Mouse (Mus musculus) B cell, adult 2 months (primary cell): ENCODE measurements at regions not wholly inside any gene's neighbourhood (a gene's known extent, or its start where the extent isn't known, plus 50 kb on each side); places are given as distances from the start of the nearest gene placed in this dataset.
A peak's percentile ranks its signal among the peaks of the same experiment; 100 is the strongest.

Experiments
- DNase-seq, 2 experiments: peaks; one replicate each; pipeline ENCODE4 v3.0.0; 2022

DNA sequence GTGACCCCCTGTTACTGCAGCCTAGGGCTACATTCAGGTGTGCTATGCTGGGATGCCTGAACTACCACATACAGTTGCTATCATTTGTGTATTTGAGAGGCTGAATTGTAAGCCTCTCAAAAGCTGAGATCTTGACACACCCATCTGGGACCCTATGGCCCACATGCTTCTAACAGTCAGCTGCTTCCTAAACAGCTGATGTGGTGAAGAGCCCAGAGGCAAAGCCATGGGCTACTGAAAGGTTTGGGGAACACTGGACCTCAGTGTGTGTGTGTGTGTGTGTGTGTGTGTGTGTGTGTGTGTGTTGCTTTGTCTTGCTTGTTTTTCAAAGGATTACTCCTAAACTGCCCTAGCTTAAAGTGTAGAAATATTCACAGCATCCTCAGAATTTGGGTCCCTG is 75.0 kb downstream of the Lbh start:
- DNase-seq: no peak

DNA sequence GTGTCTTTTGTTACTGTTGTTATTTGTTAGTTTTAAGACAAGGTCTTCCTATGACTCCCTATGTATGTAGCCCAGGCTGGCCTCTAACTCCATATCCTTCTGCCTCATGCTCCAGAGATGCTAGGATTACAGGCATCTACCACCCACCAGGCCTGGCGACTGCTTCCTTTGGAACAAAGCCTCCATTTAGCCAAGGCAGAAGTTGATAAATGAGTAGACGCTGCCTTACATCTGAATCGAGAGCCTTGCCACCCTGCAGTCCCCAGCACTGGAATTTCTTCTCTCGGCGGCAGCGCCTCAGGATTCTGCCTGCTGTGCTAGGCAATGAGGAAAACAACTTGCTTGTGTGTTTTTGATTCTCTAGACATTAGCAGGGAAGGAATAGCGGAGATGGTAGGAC is 75.5 kb downstream of the Lbh start:
- DNase-seq: no peak

DNA sequence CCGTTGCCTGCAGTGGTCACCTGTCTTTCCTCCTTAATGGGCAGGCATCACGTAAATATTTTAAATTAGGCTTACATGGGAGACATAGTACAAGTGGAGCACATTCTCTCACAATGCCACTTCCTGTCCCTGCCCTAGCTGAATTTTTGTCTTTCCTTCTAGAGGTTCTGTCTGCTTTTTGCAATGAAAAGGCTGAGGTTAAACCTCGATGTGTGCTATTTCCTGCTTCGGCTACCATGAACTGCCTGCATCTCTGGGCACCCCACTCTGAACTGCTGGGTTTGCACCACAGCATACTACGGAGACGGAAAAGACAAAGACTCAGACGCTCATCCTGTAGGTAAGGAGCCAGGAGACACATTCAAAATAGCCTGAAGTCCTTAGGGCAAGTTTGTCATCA is 78.4 kb downstream of the Lbh start:
- no peak for DNase-seq

DNA sequence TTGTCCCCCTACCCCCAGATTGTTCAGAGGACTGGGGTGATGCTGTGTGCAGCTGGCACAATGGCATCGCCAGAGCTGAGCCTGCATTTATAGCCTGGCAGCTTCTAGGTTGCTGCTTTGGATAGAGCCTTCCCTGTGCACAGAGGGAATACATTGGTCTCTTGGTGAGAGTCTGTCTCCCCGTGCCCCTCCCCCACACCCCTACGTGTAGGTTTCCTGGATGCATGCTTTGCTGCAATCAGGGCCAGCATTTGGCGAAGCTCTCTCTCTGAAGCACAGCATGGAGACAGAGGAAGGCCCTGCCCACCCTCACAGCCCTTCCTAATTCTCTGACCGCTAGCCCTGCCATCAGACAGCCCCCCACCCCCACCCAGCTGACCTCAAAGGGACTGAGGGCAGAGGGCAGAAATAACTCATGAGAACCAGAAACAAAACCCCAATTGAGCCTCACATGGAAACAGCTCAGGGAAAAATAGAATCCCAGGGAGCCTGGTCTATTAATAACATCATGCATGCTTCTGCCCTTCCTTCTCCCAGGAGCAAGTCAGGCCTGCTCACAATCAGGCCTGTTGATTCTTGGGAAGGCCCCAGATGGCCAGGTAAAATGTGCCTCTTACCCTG is 79.3 kb downstream of the Lbh start:
- no peak for DNase-seq

DNA sequence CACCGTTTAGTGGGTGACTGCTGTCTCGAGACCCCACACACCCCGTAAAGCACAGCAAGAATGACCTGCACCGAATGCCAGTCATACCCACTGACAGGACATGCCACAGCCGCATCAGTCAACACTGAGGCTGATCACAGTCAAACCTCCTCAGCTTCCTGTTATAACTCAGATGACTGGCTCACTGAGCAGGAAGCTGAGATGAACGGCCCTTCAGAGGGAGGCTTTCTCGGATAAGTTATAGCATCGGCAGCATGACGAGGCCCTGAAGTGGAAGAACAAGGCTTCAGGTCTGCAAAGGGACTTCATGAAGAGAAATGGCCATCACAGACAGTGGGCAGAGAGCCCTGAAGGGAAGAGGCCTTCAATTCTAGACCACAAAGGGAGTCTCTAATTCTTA is 87.0 kb downstream of the Lbh start:
- DNase-seq: peak; percentile 62 to 66

DNA sequence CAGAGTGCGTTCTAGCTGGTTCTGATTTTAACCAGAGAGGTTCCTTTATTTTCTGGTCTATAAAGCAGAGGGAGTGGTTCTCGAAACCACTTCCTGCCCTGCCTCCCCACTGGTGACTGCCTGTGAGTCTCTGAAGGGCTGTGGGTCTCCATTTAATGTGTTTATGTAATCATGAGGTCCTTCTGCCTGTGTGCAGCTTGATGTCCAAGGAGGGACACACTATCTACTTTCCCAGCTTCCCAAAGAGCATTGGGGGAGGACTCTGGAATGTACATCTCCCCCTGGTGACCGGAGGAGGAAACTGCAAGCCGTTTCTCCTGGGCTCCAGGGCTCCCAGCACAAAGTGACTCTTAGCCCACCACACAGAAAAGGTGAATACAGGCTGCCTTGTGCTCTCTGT is 90.8 kb downstream of the Lbh start:
- DNase-seq: peak; percentile 76 to 81

DNA sequence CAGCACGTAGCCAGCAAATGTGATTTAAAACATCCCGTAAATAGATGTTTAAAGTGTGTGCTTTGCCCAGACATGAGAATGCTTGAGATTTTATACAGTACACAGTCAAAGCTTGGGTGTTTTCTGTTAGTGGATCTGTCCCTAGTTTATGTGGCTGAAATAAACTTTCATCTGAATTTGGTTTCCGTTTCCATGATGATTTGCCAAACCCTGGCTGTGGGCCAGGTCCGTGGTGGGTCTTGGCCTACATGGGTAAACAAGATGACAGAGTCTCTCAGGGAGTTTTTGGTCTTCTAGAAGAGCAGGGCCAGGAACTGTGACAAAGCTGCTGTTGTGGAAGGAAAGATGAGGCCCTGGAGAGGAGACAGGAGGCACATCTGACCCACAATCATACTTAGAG is 91.9 kb downstream of the Lbh start:
- peak; percentile 39 to 50 for DNase-seq

DNA sequence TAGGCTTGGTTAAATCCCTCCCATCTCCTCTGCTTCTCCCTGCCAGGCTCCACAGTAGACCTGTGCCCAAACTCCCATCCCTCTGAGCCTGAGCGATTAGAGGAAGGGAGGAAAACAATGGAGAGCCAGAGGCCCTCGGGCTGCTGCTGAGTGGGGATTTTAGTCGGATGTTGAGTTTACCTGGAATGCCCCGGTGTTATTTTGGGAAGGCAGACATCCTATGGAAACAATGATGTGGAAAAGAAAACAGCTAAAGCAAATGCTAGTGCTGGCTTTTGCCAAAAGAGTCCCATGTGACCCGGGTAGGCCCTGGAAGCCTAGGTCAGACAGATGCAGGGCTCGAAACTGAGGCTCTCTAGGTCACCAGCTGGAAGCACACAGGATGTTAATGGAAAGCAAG is 94.3 kb downstream of the Lbh start:
- no peak for DNase-seq

DNA sequence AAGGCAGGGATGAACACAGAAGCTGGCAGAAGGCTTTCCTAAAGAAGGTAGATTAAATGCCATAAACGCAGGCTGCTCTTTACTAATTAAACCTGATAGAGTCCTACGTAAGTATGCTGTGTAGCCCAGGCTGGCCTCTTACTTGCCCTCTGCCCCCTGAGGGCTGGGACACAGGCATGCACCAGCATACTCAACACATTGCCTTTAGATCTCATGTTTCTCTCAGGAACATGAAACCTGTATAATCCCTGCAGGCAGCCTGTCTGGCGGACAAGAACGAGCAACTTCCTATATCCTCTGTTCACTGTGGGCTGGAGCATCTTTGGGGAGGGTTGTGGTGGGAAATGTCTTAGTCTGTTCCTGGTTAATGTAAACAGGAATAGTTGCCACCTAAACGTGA is 94.8 kb upstream of the Lclat1 start:
- no peak for DNase-seq

DNA sequence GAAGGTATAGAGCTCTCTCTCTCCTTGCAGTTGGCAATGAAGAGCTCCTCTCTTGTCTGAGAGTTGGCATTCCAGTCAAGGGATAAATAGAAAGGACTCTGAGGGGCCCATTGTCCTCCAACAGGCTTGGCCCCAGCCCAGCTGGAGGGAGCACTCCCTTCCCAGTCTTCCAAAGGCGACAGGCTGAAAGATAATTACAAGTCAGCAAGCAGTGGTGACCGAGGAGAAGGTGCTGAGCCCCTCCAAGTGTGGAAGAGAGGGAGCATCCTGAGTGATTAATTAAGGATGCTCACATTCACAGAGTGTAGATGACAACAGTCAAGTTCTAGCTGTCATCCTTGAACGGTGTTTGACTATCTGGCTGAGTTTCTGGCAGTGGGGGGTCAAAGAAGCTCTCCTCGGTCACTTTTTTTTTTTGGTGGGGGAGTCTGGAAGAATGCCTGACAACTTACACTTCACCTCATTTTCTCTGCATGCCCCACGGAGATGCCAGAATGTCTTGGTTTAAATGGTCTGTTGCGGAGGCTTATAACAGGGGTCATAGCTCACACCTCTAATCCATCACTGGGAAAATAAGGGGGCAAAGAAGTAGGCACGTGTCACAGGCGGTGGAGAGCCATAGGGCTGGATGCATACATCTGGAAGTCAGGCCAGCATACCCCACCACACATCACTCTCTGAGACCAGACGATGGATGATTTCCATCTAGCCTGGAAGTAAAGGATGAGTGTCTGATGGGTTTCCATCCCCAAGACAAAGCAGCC is 93.5 kb upstream of the Lclat1 start:
- DNase-seq: no peak

DNA sequence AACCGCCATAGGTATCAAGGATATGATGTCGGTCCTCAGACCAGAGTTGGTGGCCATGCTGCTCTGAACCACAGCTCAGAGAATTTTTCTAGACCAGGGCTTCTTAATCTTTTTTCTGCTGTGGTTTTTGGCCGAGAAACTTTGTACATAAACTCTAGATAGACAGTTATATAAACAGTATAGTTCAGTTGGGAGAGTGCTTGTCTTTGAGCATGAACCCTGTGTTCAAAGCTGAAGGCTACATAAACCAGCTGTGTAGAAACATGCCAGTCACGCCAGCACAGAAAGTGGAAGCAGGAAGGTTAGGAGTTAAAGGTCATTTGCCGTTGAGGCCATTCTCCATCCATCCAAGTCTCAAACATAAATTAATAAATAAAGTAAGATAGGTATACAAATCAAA is 90.6 kb upstream of the Lclat1 start:
- DNase-seq: no peak

DNA sequence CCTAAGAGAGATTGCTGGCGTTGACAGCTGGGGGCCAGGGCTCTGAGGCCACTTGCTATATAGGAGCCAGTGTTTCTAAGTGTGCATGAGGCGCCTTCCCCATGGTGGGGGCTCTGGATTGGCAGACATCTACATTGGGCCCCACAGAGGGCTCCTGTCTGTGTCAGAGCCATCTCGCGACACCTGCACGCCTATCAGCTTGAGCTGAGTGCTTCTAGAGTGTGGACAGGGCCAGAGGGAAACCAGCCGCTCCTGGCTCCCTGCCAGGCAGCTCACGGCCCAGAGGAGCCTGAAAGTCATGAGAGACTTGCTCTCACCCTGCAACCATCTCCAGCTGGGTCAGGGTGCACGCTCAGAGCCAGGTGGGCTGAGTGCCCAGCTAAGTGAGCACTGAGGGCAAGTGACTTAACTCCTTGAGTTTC is 85.1 kb upstream of the Lclat1 start:
- DNase-seq: peak; percentile 32 to 43

DNA sequence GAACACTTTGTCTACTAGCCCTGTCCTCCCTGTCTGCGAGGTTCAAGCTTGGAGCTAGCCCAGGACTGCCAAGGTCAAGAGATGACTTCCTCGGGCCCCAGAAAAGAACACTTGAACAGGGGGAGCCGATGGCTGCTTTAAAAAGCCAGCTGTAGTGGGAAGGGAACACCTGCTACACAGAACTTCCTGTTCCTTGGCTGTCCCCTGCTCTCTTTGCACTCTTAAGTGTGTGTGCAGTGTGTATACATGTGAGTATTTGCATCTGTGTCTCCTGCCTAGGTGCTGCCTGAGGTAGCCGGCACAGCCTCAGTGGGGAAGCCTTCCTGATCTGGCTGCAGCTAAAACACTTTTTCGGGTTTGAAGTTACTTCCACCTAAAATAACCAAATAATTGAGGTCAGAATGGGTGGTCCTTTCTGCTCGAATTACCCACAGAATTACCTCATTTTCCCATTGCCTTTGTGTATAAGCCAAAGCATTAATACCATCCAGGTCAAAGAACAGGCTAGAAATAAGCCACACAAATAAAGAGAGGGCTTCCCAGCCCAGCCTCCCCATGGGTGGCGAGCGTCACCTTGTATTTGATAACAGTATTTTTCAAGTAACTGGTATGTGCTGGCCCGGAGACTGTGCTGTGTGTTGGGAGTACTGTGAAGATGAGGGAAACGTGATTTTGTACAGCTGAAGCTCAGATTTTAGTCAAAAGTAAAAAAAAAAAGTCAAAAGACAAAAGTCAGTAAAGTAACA is 84.2 kb upstream of the Lclat1 start:
- peak; percentile 44 to 45 for DNase-seq

DNA sequence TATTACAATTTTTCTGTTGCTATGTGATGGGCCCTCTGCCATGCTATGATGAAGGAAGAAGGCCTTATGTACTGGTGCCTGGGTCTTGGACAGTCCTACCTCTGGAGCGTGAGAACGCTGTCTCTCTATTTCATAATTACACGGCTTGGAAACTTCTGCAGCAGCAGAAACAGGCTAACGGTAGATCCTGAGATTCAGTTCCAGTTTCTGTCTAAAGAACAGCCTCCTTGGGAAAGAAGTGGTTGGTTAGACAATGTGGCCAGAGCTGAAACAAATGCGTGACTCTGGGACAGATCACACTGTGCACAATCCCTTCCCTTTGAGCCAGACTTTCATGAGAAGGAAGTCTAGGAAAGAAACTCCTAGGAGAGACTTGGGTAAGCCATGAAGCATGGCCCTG is 80.7 kb upstream of the Lclat1 start:
- DNase-seq: no peak

DNA sequence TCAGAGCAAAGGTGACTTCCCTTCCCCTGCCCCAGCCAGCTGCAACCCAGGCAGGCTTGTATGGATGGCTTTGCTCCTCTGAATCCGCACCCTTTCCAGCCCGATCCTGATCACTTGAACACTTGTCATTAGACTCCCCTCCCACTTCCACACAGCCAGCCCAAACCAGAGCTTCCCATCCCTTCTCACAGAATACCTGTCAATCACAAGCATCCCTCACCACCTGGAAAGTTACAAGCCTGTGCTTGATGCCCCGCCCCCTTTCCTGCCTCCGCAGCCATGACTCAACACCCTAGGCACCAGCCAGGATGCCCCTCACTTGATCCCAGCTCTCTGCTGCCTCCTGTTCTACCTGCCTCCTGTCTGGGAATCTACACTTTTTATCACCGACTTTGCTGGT is 76.0 kb upstream of the Lclat1 start:
- no peak for DNase-seq

DNA sequence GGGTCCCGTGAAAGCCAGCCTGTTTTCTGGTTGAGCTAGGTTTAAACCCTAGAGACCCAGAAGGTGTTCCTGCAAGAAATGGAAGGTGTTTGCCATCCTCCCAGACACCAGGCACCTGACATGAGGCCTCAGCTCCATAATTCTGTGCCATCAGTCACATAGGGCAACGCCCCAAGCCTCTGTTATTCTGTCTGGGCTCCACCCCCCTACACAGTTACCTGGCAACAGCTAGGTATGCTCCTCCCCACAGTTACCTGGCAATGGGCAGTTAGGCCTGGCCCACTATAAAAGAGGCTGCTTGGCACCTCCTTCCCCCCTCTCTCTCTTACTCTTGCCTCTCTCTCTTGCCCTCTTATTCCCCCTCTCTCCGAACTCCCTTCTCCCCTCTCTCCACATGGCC is 75.5 kb upstream of the Lclat1 start:
- peak; percentile 64 to 73 for DNase-seq

DNA sequence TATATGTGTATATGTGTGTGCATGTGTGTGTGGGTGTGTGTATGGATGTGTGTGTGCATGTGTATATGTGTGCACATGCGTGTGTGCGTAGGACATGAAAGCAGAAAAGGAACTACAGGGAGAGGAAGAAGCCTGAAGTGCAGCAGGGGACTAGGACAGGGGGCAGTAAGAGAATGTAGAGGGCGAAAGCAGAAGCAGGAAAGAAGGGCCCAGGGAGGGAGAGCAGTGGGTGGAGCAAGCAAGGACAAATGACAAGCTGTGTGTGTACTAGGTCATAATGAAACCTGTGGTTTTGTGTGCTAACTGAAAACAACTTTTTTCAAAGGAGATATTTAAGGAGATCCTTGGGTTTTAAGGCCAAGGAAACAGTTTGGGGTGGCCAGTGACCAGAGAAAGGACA is 73.4 kb upstream of the Lclat1 start:
- DNase-seq: peak; percentile 81 to 86

DNA sequence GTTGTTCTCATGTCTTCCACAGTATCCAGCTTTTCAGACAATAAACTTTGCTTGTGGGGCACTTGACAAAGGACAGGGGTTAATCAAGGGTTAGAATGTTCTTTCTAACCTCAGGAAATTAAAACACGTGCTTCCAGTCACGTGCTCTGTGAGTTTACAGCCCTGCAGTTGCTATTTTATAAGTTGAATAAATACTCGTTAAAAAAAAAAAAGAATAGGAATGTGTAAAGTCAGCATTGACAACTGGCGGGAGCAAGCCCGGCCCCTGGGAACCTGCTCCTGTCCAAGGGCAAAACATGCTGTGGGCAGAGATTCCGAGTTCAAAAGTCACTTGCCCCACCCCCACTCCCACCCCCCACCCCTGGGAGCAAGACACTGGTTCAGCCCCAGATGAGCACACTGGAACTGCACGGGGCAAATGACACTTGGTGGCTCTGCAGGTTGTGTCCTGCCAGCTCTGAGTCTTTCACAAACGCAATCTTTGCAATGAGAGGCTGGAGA is 72.8 kb upstream of the Lclat1 start:
- DNase-seq: peak; percentile 58 to 60

DNA sequence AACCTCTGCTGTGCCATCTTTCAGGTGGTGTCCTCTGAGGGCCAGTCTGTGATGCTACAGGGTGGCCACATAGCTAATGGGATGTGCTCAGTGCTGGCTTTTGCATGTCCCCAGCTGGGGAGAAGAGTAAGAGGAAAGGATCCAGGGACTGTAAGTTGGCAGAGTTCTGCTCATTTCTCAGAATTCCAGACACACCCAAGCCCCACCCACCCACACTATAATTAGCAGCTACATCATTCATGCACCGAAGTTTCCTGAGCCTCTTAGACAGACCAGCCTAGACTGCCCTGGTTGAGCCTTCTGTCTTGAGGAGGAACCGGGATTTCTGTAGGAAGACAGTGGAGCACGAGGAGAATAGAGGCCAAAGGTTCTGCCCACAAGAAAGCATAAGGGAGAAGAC is 70.9 kb upstream of the Lclat1 start:
- DNase-seq: no peak

DNA sequence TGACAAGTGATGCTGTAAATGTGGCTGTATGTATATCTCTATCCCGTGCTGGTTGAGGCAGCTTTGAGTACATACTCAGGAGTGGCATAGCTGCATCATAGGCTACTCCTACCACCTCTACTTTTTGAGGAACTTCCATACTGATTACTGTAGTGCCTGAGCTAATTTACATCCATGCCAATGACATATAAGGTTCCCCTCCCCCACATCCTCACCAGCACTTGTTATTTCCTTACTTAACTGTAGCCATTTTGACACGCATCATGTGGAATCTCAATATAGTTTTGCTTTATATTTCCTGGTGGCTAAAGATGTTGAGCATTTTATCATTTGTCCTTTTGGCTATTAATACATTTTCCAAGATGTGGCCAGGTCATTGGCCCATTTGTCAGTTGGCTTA is 69.2 kb upstream of the Lclat1 start:
- peak; percentile 34 to 52 for DNase-seq

DNA sequence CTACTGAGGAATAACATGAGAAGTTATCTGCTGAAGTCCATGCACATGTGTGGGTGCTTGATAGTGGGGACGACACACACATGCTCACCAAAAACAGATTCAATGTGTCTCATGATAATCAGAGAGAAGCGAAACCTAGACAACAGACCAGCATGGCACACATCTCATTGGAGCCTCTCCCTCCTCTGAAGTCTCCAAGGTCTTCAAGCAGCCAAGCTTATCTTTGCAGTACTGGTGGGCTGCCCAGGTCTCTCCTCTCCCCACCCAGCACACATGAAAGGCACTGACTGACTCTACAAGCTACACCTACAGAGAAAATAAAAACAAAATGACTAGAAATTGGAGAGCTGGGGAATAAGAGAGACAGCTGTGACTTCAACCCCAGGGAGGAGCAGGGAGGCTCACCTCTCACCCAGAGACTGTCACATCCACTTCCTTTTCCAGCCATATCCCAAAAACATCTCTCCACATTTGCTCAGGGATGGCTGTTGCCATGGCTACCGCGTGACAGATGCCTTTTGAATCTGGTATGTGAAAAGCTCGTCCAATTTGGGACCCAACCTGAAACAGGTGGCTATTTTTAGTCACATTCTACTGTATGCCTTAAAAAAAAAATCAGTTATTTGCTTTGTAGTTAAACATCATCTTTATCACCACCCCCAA is 62.7 kb upstream of the Lclat1 start:
- DNase-seq: no peak

DNA sequence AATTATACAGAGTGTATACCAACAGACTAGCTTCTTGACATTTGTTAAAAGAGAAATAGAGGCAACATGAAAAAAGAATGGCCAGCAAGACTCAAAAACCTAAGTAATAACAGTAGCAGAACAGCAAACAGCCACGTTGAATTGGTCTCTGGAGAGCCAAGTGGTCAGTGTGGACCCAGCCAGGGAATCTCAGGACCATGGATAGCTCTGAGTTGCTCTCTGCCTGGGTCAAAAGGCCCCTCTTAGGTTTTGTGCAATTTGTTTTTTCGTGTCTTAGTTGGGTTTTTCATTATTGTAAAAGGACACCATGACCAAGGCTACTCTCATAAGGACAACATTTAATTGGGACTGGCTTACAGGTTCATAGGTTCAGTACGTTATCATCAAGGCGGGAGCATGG is 60.8 kb upstream of the Lclat1 start:
- no peak for DNase-seq

DNA sequence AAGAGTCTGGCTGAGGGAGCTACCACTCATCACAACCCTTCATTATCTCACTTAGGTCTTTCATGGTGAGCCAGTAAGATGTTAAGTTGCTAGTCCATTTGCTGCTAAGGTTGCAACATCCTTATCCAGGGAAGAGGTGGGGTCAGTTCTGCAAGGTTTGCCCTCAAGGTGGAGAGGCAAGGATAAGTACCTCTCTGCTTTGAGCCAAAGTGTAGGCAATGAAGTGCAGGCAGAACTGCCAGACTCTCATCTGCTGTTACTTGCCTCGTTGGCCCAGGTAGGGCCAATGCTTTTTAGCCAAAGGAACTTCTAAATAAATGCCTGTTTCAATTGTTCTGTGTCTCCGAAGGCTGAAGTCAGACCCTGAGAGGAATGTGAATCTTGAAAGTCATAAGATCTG is 59.6 kb upstream of the Lclat1 start:
- no peak for DNase-seq
